Mouse (Mus musculus): Measurements from ENCODE around the gene Cdc40. TPM values are rescaled to one million over a fixed set of nuclear protein-coding genes. Genes with fewer than 3 reads are reported as not detected.
A peak's percentile ranks its signal among the peaks of the same experiment; 100 is the strongest.
"Not testable (repeated sequence)": the region's sequence is repeated elsewhere in the genome, so short reads cannot be mapped to it uniquely, and the experiment has no call there.

The Cdc40 gene
- total RNA-seq, 2 experiments from 2014 or later, result 11.1 to 11.8 TPM

- no peak for DNase-seq
Observed at GRCm38 (mm10) chr10:40868081-40868480, 15.0 kb downstream of the Cdc40 start.

GRCm38 (mm10) chr10:40857599-40857998 lies 25.5 kb downstream of the Cdc40 start:
- DNase-seq, result no peak

GRCm38 (mm10) chr10:40856703-40857102 lies 26.4 kb downstream of the Cdc40 start:
- no peak for DNase-seq

- DNase-seq, result no peak
Observed at GRCm38 (mm10) chr10:40855616-40856015, 27.5 kb downstream of the Cdc40 start.

- no peak for DNase-seq
Observed at GRCm38 (mm10) chr10:40851138-40851537, 32.0 kb downstream of the Cdc40 start.

GRCm38 (mm10) chr10:40850644-40851043 lies 32.5 kb downstream of the Cdc40 start:
- DNase-seq, result no peak

- DNase-seq, result no peak
Observed at GRCm38 (mm10) chr10:40847176-40847874, 35.8 kb downstream of the Cdc40 start.

- DNase-seq, result no peak
Observed at GRCm38 (mm10) chr10:40845626-40846025, 37.5 kb downstream of the Cdc40 start.

GRCm38 (mm10) chr10:40844546-40844945 lies 38.6 kb downstream of the Cdc40 start:
- no peak for DNase-seq

GRCm38 (mm10) chr10:40843841-40844240 lies 39.3 kb downstream of the Cdc40 start:
- DNase-seq, result no peak

GRCm38 (mm10) chr10:40840086-40840485 lies 43.0 kb downstream of the Cdc40 start:
- DNase-seq, result peak; percentile 8

- DNase-seq, result no peak
Observed at GRCm38 (mm10) chr10:40831267-40831666, 51.8 kb downstream of the Cdc40 start.

GRCm38 (mm10) chr10:40830312-40830711 lies 52.8 kb downstream of the Cdc40 start:
- no peak for DNase-seq

GRCm38 (mm10) chr10:40827706-40828105 lies 55.4 kb downstream of the Cdc40 start:
- DNase-seq, result no peak

GRCm38 (mm10) chr10:40825952-40826351 lies 57.2 kb downstream of the Cdc40 start:
- no peak for DNase-seq

GRCm38 (mm10) chr10:40816471-40816870 lies 66.6 kb downstream of the Cdc40 start:
- no peak for DNase-seq

- no peak for DNase-seq
Observed at GRCm38 (mm10) chr10:40813627-40814026, 69.5 kb downstream of the Cdc40 start.

GRCm38 (mm10) chr10:40809411-40809910 lies 73.7 kb downstream of the Cdc40 start:
- DNase-seq, result not testable (repeated sequence)

- DNase-seq, result no peak
Observed at GRCm38 (mm10) chr10:40806221-40806620, 76.9 kb downstream of the Cdc40 start.

- no peak for DNase-seq
Observed at GRCm38 (mm10) chr10:40805221-40805620, 77.9 kb downstream of the Cdc40 start.

GRCm38 (mm10) chr10:40792115-40792514 lies 91.0 kb downstream of the Cdc40 start:
- DNase-seq, result no peak

GRCm38 (mm10) chr10:40790406-40790805 lies 92.7 kb downstream of the Cdc40 start:
- no peak for DNase-seq

All from gastrocnemius, postnatal 10 days (tissue).